Mouse (Mus musculus): ENCODE data around the gene 4921507P07Rik. TPM values are rescaled to one million over a fixed set of nuclear protein-coding genes. Genes with fewer than 3 reads are reported as not detected.
"Not testable (repeated sequence)": the region's sequence is repeated elsewhere in the genome, so short reads cannot be mapped to it uniquely, and the experiment has no call there.

The 4921507P07Rik gene
- polyA plus RNA-seq, 1 experiment from 2014 or later: 0.49 TPM

- 93% methylated on average over 1 of the region's 1 CpGs for WGBS
- peak; percentile 48 for DNase-seq (ENCODE audit: low spot score)
Observed at GRCm38 (mm10) chr6:50588251-50588650, 8.2 kb downstream of the 4921507P07Rik start.

GRCm38 (mm10) chr6:50587412-50587811 lies 9.0 kb downstream of the 4921507P07Rik start:
- Histone ChIP-seq H3K9me3 (no peaks in the 10 kb centered on the region), H3K27me3 (replicated peaks; ENCODE audit: low read depth, poor library complexity, severe bottlenecking) (no peaks in the 10 kb centered on the region), H3K4me1 (peaks cover 8% of the 10 kb centered on the region; the same call in 1 of the 2 replicates), H3K4me3 (no peak overlapping the region), H3K27ac (replicated peaks) (no peak overlapping the region), H3K36me3 (replicated peaks) (no peaks in the 10 kb centered on the region)
- WGBS: 90% methylated on average over 2 of the region's 2 CpGs
- DNase-seq (ENCODE audit: low spot score): no peak

More at GRCm38 (mm10) chr6:50588251-50588650, 8.2 kb downstream of the 4921507P07Rik start:
- no peak overlapping the region for H3K27ac ChIP-seq (replicated peaks)
- H3K4me3 ChIP-seq: no peak overlapping the region
- H3K27me3 ChIP-seq (replicated peaks; ENCODE audit: low read depth, poor library complexity, severe bottlenecking): no peaks in the 10 kb centered on the region
- no peaks in the 10 kb centered on the region for H3K9me3 ChIP-seq
- no peaks in the 10 kb centered on the region for H3K36me3 ChIP-seq (replicated peaks)
- peaks cover 8% of the 10 kb centered on the region; the same call in 1 of the 2 replicates for H3K4me1 ChIP-seq

DNA sequence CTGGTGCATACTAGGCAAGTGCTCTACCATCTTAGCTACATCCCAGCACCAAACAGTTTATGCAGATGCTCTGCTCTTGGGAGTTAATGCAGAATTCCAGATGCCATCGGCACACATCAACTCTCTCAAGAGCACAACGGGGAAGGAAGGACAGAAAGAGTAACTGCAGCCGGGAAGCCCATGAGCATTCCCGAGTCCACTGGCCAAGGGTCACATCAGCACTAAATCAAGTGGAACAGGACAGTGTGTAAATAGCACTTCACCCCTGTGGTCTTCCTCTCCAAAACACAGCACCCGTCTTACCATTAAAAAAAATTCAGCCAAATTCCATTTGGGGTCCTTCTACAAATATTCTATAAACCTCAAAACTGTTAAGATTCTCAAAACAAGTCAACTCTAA lies 10.1 kb downstream of the 4921507P07Rik start:
- Histone ChIP-seq H3K27me3 (replicated peaks; ENCODE audit: low read depth, poor library complexity, severe bottlenecking) (no peaks in the 10 kb centered on the region), H3K36me3 (replicated peaks) (no peaks in the 10 kb centered on the region), H3K9me3 (no peaks in the 10 kb centered on the region), H3K4me3 (no peak overlapping the region), H3K27ac (replicated peaks) (no peak overlapping the region), H3K4me1 (peaks cover 8% of the 10 kb centered on the region; the same call in 1 of the 2 replicates)
- WGBS: 83% methylated on average over 5 of the region's 5 CpGs
- DNase-seq (ENCODE audit: low spot score): no peak

DNA sequence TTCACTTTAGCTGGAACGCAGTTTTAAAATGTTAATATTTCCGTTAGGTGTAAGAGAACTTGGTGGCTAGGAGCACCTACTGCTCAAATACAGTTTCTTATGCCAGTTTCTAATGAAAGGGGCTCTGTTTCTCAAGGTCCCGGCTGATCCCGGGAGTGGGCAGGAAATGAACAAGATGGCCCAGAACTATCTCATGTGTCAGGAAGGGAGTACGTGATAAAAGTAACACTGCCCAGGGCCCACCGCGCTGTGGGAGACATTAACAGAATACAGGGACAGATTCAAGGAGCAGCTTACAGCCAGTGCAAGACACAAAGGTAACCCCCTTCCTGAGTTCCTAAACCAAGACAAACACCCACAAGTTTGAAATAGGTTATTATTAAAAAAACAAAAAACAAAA lies 10.7 kb downstream of the 4921507P07Rik start:
- Histone ChIP-seq H3K9me3 (no peaks in the 10 kb centered on the region), H3K36me3 (replicated peaks) (no peaks in the 10 kb centered on the region), H3K27ac (replicated peaks) (no peak overlapping the region), H3K4me1 (peaks cover 8% of the 10 kb centered on the region; the same call in 1 of the 2 replicates), H3K4me3 (no peak overlapping the region), H3K27me3 (replicated peaks; ENCODE audit: low read depth, poor library complexity, severe bottlenecking) (no peaks in the 10 kb centered on the region)
- WGBS: 63% methylated on average over 7 of the region's 7 CpGs
- DNase-seq (ENCODE audit: low spot score): no peak

- Histone ChIP-seq H3K27ac (replicated peaks) (no peak overlapping the region), H3K36me3 (replicated peaks) (no peaks in the 10 kb centered on the region), H3K9me3 (no peaks in the 10 kb centered on the region), H3K4me1 (peaks cover 7% of the 10 kb centered on the region), H3K4me3 (no peak overlapping the region), H3K27me3 (replicated peaks; ENCODE audit: low read depth, poor library complexity, severe bottlenecking) (no peaks in the 10 kb centered on the region)
- WGBS: 96% methylated on average over 1 of the region's 1 CpGs
- no peak for DNase-seq (ENCODE audit: low spot score)
Observed at GRCm38 (mm10) chr6:50571661-50572060, 24.8 kb downstream of the 4921507P07Rik start.

- Histone ChIP-seq H3K9me3 (no peaks in the 10 kb centered on the region), H3K36me3 (replicated peaks) (peaks cover 24% of the 10 kb centered on the region), H3K27ac (replicated peaks) (peak overlapping the region; percentile 93), H3K4me3 (peak overlapping the region; percentile 90), H3K27me3 (replicated peaks; ENCODE audit: low read depth, poor library complexity, severe bottlenecking) (no peaks in the 10 kb centered on the region), H3K4me1 (peaks cover 11% of the 10 kb centered on the region)
- no peak for DNase-seq (ENCODE audit: low spot score)
- 19% methylated on average over 6 of the region's 6 CpGs for WGBS
Observed at GRCm38 (mm10) chr6:50566997-50567255, 29.5 kb downstream of the 4921507P07Rik start.

DNA sequence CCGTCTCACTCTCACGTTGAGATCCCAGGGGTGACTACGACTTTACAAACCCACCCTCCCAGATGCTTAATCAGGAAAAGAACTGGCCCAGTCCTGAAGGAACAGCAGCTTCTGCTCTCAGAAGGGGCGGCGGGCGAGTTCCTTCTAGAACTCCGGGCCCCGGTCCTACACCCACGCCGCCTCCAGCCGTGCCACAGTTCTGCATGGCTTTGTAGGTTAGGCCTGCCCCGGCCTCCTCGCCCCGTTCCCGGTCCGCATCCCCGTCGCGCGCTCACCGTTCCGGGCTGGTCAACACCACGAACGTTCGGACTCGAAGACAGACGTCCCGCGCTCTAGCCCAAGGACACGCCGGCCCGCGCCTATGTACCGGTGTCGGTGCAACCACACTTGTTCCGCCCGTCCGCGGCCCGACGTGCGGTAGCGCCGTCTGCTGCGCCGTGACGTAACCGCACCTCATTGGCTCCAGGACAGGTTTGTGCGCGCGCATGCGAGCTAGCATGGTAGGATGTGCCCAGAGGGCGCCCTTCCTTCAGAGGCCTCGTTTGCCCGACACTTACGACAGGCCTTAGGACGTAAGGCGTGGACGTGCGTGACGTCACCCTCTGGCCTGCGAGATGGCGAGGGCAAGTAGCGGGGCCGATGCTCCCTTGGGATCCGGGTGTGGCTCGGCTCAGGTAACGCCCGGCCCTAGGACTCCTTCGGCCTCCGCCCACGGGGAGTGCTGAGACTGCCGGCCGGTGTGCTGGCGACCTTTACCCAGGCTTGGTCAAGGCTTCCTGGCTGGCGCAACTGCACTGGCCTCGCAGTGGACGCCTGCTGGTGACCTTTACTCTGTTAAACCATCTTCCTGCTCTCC lies 30.1 kb downstream of the 4921507P07Rik start, which contains the start of gene Cycs:
Cycs (minus strand) TSS at position 398 of the 856 bp plus-strand sequence.
- DNase-seq (ENCODE audit: low spot score): peak; percentile 100
- no peaks in the 10 kb centered on the region for H3K27me3 ChIP-seq (replicated peaks; ENCODE audit: low read depth, poor library complexity, severe bottlenecking)
- peak within 1 kb of the TSS; percentile 93 for H3K27ac ChIP-seq (replicated peaks)

GRCm38 (mm10) chr6:50563651-50564050 lies 32.8 kb downstream of the 4921507P07Rik start:
- no peak for DNase-seq (ENCODE audit: low spot score)
- Histone ChIP-seq H3K36me3 (replicated peaks) (peaks cover 25% of the 10 kb centered on the region), H3K27me3 (replicated peaks; ENCODE audit: low read depth, poor library complexity, severe bottlenecking) (no peaks in the 10 kb centered on the region), H3K4me3 (no peak overlapping the region), H3K9me3 (no peaks in the 10 kb centered on the region), H3K4me1 (peaks cover 11% of the 10 kb centered on the region), H3K27ac (replicated peaks) (no peak overlapping the region)
- 95% methylated on average over 3 of the region's 3 CpGs for WGBS

More for the DNA sequence above, 30.1 kb downstream of the 4921507P07Rik start, which contains the start of gene Cycs:
- no peaks in the 10 kb centered on the region for H3K9me3 ChIP-seq
- H3K4me1 ChIP-seq: peaks cover 11% of the 10 kb centered on the region
- under 1% methylated on average over 78 of the region's 78 CpGs for WGBS
- H3K36me3 ChIP-seq (replicated peaks): peaks cover 25% of the 10 kb centered on the region
- peak within 1 kb of the TSS; percentile 90 for H3K4me3 ChIP-seq

- 95% methylated on average over 4 of the region's 4 CpGs for WGBS
- Histone ChIP-seq H3K9me3 (no peaks in the 10 kb centered on the region), H3K4me1 (peaks cover 11% of the 10 kb centered on the region), H3K4me3 (no peak overlapping the region), H3K27ac (replicated peaks) (no peak overlapping the region), H3K27me3 (replicated peaks; ENCODE audit: low read depth, poor library complexity, severe bottlenecking) (no peaks in the 10 kb centered on the region), H3K36me3 (replicated peaks) (peaks cover 25% of the 10 kb centered on the region)
- no peak for DNase-seq (ENCODE audit: low spot score)
Observed at GRCm38 (mm10) chr6:50562421-50562820, 34.0 kb downstream of the 4921507P07Rik start.

DNA sequence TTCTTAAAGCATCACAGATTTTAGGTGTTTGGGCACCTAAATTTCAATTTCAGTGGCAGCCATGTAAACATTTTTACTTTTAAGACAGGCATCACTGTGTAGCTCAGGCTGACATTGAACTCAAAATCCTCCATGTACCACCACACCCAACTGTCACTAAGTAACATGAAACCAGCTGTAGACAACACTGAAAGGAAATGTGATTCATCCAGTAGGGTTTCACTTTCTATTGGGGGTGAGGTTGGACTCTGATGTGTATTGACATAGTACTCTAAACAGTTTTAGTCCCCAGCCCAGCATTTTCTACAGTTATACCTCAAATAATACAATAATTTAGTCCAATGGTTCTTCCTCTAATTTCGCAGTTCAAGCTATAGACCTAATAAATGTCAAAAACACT lies 35.7 kb downstream of the 4921507P07Rik start:
- Histone ChIP-seq H3K27ac (replicated peaks) (no peak overlapping the region), H3K4me3 (no peak overlapping the region), H3K4me1 (peaks cover 4% of the 10 kb centered on the region; the same call in 1 of the 2 replicates), H3K36me3 (replicated peaks) (peaks cover 25% of the 10 kb centered on the region), H3K9me3 (no peaks in the 10 kb centered on the region), H3K27me3 (replicated peaks; ENCODE audit: low read depth, poor library complexity, severe bottlenecking) (no peaks in the 10 kb centered on the region)
- DNase-seq (ENCODE audit: low spot score): no peak
- WGBS: 90% methylated on average over 1 of the region's 1 CpGs

- Histone ChIP-seq H3K4me3 (no peak overlapping the region), H3K9me3 (no peaks in the 10 kb centered on the region), H3K27ac (replicated peaks) (no peak overlapping the region), H3K27me3 (replicated peaks; ENCODE audit: low read depth, poor library complexity, severe bottlenecking) (no peaks in the 10 kb centered on the region), H3K4me1 (no peaks in the 10 kb centered on the region), H3K36me3 (replicated peaks) (peaks cover 21% of the 10 kb centered on the region)
- no peak for DNase-seq (ENCODE audit: low spot score)
- 89% methylated on average over 4 of the region's 4 CpGs for WGBS
Observed at GRCm38 (mm10) chr6:50558877-50559276, 37.6 kb downstream of the 4921507P07Rik start.

DNA sequence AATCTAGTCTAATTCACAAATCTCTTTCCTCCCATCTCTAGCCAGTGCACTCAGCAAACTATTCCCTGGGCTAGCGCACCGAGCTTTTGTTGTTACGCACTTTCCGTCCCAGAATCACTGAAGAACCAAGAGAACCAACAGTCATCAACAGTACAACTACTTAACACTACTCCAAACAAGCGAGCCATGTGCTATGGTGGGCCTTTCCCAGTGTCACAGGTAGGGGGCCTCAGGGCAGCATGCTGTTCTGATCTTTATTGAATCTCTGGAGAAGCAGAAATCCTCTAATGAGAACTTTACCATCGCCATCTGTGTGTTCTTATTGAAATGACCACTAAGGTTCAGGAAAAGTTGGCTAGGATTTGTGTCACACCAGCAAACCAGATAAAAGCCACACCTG lies 38.9 kb downstream of the 4921507P07Rik start:
- Histone ChIP-seq H3K4me3 (no peak overlapping the region), H3K36me3 (replicated peaks) (peaks cover 7% of the 10 kb centered on the region), H3K27ac (replicated peaks) (no peak overlapping the region), H3K4me1 (no peaks in the 10 kb centered on the region), H3K9me3 (no peaks in the 10 kb centered on the region), H3K27me3 (replicated peaks; ENCODE audit: low read depth, poor library complexity, severe bottlenecking) (no peaks in the 10 kb centered on the region)
- no peak for DNase-seq (ENCODE audit: low spot score)
- 86% methylated on average over 6 of the region's 6 CpGs for WGBS

DNA sequence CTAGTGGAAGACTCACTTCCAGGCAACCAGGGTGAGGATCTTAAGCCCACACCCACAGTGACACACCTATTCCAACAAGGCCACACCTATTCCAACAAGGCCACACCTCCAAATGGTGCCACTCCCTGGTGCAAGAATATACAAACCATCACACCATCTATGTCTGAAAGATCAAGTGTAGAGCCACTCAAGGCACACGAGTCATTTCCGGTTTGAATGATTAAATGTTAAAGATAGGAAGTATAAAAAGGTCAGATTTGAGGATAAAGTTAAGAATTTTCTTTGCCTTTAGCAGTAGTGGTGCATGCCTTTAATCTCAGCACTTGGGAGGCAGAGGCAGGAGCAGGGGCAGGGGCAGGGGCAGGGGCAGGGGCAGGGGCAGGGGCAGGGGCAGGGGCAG lies 42.2 kb downstream of the 4921507P07Rik start:
- not testable (repeated sequence) for H3K27me3 ChIP-seq (replicated peaks; ENCODE audit: low read depth, poor library complexity, severe bottlenecking); H3K36me3 ChIP-seq (replicated peaks); H3K27ac ChIP-seq (replicated peaks); H3K9me3 ChIP-seq; H3K4me1 ChIP-seq; H3K4me3 ChIP-seq; DNase-seq (ENCODE audit: low spot score)
- WGBS: 78% methylated on average over 2 of the region's 2 CpGs

Measured in embryonic facial prominence, embryonic 10.5 days (tissue).